Mouse (Mus musculus): ENCODE measurements around the gene Birc3.
"Not testable (repeated sequence)": the region's sequence is repeated elsewhere in the genome, so short reads cannot be mapped to it uniquely, and the experiment has no call there.

Gene Birc3

GRCm38 (mm10) chr9:7867981-7868380 is 5.0 kb downstream of the Birc3 start:
- DNase-seq (ENCODE audit: low spot score in 2 of 2) = no peak

- DNase-seq (ENCODE audit: low spot score in 2 of 2) = not testable (repeated sequence)
Observed at GRCm38 (mm10) chr9:7866981-7867380, 6.0 kb downstream of the Birc3 start.

GRCm38 (mm10) chr9:7860976-7861375 is 12.0 kb downstream of the Birc3 start:
- no peak for DNase-seq (ENCODE audit: low spot score in 2 of 2)

DNA sequence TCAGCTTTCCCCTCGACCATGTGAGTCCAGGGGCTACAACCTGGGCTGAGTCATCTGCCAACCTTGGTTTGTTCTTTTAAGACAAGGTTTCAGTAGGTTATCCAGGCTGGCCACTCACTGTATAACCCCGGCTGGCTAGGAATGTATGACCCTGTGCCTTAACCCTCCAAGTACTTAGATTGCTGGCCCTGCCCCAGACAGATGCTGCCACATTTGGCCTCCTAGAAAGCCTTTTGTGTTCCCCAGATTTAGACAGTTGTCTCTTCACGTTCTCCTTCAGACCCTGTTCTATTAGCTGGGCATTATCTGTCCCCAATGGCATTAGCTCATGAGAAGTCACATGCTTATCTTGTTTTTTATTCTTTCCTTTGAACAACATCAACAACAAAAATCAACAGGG is 17.1 kb downstream of the Birc3 start:
- no peak for DNase-seq (ENCODE audit: low spot score in 2 of 2)

DNA sequence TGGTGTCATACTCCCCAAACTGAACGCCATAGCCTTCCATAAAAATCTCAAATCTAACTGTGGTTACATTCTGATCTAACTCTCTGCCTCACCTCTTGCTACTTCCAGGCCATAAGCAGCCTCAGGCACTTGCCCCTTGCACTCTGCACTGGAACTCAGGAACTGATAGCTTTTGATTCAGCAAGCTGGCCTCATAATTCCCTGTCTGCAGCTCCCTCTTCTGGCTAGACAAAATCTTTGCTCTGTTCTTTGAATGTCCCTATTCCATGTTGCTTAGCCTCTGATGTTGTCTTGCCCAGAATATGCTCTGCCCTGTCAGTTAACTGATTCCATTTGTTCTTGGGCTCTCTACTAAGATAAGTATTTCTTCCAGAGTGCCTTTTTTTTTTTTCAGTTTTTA is 17.6 kb downstream of the Birc3 start:
- DNase-seq (ENCODE audit: low spot score in 2 of 2) = peak in 1 of 2 experiments; percentile 43

DNA sequence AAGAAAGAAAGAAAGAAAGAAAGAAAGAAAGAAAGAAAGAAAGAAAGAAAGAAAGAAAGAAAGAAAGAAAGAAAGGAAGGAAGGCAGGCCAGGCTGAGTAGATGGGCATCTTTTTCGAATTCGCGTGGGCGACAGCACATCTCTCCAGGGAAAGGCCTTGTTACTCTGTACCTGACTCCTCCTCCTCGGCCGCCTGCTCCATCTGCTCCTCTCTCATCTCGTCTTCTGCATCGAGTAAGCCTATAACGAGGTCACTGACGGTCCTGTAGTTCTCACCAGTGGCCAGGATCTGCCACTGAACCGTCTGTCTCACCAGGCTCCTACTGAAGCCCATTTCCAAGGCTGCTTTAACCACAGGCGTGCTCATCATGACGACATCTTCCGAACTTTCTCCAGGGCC is 18.8 kb downstream of the Birc3 start:
- not testable (repeated sequence) for DNase-seq (ENCODE audit: low spot score in 2 of 2)

DNA sequence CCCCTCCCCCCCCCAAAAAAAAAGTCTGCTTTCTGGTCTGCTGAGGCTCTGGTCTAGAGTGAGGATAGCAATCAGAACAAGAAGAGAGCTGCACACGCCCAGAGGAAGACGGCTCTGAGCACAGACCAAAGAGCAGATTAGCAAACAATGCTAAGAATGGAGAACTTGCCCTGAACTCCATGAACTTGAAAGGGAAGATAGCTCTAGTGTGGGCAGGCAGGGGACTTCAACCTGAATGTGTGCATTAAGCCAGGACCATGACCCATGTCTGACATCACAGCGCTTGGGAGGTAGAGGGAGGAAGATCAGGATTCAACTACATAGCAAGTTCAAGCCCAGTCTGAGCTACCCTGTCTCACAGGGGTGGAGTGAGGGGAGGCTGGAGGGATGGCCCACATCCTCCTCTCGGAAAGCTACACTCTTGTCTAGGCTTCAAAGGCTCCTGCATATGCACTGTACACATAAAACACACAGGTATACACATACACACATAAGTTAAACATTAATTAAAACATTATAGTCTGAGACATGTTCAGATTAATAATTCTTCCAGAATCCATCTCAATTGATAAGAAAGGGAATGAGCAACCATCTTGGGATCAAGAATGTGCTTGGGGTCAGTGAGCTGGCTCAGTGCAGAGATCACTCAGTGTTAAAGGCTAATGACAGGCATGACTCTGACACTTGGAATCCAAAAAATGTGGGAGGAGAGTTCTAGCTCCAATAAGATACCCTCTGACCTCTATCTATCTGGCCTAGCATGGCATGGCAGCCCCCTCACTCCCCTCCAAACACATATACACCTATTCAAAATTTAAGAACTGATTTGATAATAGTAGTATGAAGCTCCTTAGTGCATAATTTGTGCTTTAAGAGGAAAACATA is 20.4 kb downstream of the Birc3 start:
- no peak for DNase-seq (ENCODE audit: low spot score in 2 of 2)

GRCm38 (mm10) chr9:7851841-7852240 is 21.1 kb downstream of the Birc3 start:
- no peak for DNase-seq (ENCODE audit: low spot score in 2 of 2)

- no peak for DNase-seq (ENCODE audit: low spot score in 2 of 2)
Observed at GRCm38 (mm10) chr9:7848191-7848590, 24.8 kb downstream of the Birc3 start.

GRCm38 (mm10) chr9:7846667-7847199 is 26.3 kb downstream of the Birc3 start:
- DNase-seq (ENCODE audit: low spot score in 2 of 2) = no peak

DNA sequence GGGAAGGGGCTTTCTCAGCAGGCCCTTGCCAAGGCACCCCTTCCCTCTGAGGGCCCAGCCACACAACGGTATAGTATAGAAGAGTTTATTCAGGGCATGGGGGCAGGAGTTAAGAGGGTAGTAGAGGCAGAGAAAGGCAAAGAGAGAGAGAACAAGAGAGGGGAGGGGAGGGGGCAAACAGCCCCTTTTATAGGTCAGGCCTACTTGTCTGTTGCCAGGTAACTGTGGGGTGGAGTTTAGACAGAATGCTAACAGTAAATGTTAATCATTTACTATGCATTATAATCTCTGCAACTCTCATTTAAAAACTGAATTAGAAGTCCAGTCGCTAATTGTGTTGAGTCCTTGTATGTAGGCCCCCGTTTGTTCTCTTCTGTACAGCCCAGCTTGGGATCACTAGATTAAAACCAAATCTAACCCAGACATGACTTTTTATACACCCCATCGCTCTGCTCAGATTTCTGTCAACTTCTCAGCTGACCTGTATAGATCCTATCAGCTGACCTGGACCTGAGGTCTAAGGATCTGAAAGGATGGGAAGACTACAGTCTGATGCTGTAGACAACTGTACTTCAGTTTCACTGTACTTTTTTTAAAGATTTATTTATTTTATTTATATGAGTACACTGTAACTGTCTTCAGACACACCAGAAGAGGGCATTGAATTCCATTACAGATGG is 27.6 kb downstream of the Birc3 start:
- DNase-seq (ENCODE audit: low spot score in 2 of 2) = no peak

GRCm38 (mm10) chr9:7841221-7841620 is 31.8 kb downstream of the Birc3 start:
- DNase-seq (ENCODE audit: low spot score in 2 of 2) = no peak

GRCm38 (mm10) chr9:7837806-7838440 is 35.1 kb downstream of the Birc3 start:
- DNase-seq (ENCODE audit: low spot score in 2 of 2) = no peak

- DNase-seq (ENCODE audit: low spot score in 2 of 2) = peak; percentile 95 to 96
Observed at GRCm38 (mm10) chr9:7836905-7837805, 35.8 kb downstream of the Birc3 start, which contains the start of gene Birc2. Gene Birc2 (minus strand): TSS chr9:7837064.

GRCm38 (mm10) chr9:7836331-7836730 is 36.7 kb downstream of the Birc3 start:
- DNase-seq (ENCODE audit: low spot score in 2 of 2) = peak; percentile 42 to 51

- DNase-seq (ENCODE audit: low spot score in 2 of 2) = no peak
Observed at GRCm38 (mm10) chr9:7835302-7835701, 37.7 kb downstream of the Birc3 start.

DNA sequence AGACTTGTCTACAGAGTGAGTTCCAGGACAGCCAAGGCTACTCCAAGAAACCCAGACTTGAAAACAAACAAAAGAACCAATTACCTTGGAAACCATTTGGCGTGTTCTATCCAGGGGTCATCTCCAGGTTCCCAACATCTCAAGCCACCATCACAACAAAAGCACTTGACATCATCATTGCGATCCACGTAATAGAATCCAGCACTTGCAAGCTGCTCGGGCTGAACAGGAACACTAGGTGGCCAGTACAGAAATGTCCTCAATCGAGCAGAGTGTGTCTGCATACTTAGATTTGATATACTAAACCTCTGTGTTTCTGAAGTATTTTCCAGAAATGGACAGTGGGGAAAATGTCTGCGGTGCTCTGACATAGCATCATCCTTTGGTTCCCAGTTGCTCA is 39.6 kb downstream of the Birc3 start:
- no peak for DNase-seq (ENCODE audit: low spot score in 2 of 2)

- no peak for DNase-seq (ENCODE audit: low spot score in 2 of 2)
Observed at GRCm38 (mm10) chr9:7829531-7830528, 43.2 kb downstream of the Birc3 start.

DNA sequence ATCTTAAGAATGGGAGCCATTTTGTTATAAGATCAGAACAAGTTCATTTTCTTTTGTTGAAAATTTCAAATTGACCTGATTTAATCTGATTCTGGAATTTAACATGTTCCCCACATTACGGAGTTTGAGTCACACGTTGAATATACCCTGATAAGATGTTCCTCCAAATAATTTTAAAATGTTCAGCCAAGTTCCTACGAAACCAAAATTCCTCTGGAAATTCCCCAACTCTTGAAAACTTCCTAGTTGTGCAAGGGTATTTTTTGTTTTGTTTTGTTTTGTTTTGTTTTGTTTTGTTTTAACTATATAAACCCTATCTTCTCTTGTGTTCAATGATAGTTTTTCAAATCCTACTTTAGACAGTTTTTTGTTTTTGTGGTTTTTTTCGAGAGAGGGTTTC is 44.3 kb downstream of the Birc3 start:
- no peak for DNase-seq (ENCODE audit: low spot score in 2 of 2)

- DNase-seq (ENCODE audit: low spot score in 2 of 2) = no peak
Observed at GRCm38 (mm10) chr9:7824916-7825315, 48.1 kb downstream of the Birc3 start.

Measured in frontal cortex, postnatal 36 days (tissue).